Mouse (Mus musculus) embryo, embryonic 9.5 days (tissue): ENCODE measurements at regions not wholly inside any gene's neighbourhood (a gene's known extent, or its start where the extent isn't known, plus 50 kb on each side); places are given as distances from the start of the nearest gene placed in this dataset.

Experiments
- DNase-seq: peaks from one replicate; pipeline ENCODE4 v3.0.0-alpha.2; 2017; ENCODE audit errors: extremely low spot score

GRCm38 (mm10) chr16:15052389-15052923, 146.1 kb downstream of the Efcab1 start:
- DNase-seq, result no peak

GRCm38 (mm10) chr16:15052924-15053793, 146.8 kb downstream of the Efcab1 start:
- peak; percentile 86 for DNase-seq

GRCm38 (mm10) chr16:15053840-15054239, 147.4 kb downstream of the Efcab1 start:
- DNase-seq, result peak; percentile 67

- DNase-seq, result peak; percentile 30
These were observed 148.0 kb downstream of the Efcab1 start for GRCm38 (mm10) chr16:15054306-15055001.

- DNase-seq, result no peak
These were observed 149.3 kb downstream of the Efcab1 start for GRCm38 (mm10) chr16:15055697-15056096.

- DNase-seq, result no peak
These were observed 164.1 kb downstream of the Efcab1 start for GRCm38 (mm10) chr16:15070485-15070960.

DNA sequence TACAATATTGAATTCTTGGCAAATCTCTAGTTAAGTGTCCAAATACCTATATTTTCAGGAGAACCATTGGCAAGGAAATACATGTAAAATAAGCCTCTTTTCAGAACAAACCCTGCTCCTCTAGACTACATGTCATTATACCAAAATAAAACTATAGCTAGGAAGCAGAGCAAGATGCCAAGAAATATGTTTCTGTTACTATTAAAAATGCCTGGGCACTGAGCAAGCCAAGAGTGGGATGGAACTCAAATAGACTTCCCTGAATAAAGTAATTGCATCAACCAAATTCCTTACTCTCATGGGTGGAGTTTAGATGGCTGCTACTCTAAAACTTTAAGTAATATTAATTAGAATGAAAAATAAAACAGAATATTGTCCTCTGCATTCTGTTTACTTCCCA, 168.0 kb downstream of the Efcab1 start:
- DNase-seq, result no peak

DNA sequence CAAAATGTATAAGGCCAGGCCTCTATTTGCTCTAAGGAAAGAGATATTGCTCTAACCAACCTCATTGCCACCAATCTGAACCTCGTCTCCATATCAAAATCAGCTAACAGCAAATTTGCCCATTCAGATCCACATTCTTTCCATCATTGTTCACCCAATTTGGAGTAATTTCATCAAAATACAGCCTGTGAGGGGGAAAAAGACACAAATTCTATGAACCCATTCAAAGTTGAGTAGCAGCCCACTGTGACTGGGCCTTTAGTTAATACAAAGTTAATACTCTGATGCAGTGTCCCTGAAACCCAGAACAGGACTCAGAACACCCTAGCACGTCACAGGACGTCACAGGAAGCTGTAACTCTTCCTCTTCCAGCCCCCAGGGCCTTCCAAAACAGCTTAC, 177.3 kb downstream of the Efcab1 start:
- DNase-seq, result peak; percentile 12

- DNase-seq, result peak; percentile 22
These were observed 177.8 kb downstream of the Efcab1 start for GRCm38 (mm10) chr16:15084147-15084752.

DNA sequence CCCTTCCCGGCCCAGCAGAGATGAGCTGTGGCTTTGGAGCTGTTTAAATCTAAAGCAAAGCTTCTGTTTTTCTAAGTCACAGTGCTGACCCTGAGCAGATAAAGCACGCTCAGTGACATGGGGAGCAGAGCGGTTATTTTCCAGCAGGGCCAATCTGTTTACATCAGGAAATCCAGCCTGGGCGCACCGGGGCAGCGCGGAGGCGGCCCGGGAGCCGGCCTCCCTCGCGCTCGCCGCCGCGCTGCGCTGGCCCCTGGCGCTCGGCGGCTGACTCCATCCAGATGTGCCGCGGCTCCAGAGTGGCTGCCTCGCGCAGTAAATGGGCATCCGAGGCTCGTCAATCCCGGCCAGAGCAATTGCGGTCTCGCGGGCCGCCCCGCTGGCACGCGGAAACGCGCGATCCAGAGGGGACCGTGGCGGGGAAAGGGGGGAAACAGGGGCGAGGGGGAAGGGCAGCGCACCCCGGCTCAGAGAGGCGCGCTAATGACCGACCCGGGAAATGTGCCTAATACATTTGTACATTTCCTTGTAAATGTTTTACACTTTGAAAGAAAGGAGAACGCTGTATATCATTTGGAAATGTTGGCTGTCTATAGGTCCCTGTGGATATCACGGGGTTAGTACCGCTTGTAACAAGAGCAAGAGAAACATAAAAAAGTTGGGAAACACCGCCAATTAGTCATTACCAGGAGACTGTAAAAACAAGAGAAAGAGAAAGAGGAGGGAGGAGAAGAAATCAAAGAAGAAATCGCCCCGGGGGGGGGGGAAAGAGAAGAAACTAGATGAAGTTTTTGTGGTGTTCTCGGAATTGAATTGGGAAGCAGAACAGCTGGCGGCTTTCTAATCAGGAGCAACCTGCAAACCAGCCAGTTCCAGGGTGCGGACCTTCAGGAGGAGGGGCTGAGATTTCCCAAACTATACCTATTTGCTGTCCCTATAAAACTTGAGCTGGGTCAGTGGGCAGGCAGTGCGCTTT, 178.6 kb downstream of the Efcab1 start:
- peak; percentile 77 for DNase-seq

- no peak for DNase-seq
These were observed 180.2 kb downstream of the Efcab1 start for GRCm38 (mm10) chr16:15086556-15086955.

- no peak for DNase-seq
These were observed 197.5 kb downstream of the Efcab1 start for GRCm38 (mm10) chr16:15103938-15104337.

DNA sequence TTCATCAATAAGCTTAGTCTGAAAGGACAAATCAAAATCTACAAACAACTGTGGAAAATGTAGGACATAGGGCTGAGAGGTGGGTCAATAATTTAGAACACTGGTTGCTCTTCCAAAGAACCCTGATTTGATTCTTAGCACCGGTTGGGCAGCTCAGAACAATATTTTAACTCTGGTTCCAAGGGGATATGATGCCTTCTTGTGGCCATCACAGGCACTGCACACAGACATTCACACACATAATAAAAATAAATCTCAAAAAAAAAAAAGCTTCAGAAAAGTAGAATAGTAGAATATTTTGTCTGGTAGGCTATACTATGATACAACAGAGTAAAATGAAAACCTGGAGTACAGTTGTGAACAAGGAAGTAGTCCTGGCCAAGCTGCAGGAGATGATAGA, 200.8 kb downstream of the Efcab1 start:
- DNase-seq, result no peak

DNA sequence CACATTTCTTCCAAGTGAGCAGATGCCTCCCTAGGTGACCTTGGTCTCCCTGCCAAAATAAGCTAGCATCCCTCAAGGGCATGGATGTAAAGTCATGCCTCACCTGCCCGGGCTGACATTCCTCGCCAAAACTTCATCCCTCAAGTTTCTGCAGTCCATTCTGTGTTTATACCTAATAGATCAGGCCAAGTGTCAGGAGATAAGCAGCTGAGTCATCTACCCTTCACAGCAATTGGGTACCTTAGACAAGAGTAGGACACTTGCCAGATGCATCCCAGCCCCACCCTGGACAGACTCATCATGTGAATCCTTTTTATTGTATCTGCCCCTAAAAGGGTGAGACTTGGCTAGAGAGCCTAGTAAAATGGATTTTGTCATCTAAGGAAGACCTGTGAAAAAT, 204.1 kb upstream of the Gm21897 start:
- DNase-seq, result no peak

- DNase-seq, result peak; percentile 7
These were observed 203.2 kb upstream of the Gm21897 start for GRCm38 (mm10) chr16:15113989-15114556.

DNA sequence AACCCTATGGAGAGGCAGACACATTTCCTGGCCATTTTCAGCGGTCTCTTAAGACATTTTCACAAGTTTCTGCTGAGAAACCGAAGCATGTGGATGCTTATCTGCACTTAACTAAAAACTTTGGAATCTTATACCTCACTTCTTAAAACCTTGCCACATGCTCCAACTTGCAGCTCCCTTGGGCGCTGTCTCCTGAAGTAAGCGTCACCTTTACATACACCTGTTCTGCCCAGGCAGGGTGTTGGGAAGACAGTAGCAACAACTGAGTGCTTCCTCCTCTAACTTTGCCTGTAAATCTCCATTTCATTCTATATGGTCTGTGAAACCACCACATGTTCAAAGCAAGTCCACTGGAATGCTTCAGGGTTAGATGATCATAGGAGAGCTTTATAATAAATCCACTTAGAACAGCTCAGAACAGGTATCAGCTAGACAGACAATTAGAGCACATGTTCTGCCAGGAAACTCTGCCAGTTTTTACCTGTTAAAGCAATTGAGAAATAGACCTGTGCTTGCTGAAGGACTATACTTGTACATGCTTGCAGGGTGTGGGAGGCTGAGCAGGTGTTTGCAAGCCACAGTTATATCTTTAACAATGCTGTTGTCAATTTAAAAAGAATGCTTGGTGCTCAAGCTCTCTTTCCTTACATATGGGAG, 202.6 kb upstream of the Gm21897 start:
- no peak for DNase-seq

DNA sequence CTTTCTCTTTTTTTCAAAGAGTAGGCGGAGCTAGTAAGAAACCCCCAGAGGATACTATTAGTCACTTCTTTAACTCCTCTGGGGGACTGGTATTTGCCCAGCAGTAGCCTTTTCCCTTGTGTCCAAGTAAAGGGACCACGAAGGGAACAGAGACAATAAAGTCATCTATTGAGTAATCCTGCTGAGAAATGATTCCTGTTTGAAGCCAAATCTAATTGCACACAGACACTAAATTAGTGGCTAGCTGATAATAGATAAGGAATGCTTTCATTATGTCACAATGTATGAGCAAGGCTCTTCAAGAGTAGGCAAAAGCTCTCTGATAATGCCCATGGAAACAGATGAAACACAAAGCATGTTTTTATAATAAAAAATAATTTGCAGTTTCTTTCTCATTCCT, 201.9 kb upstream of the Gm21897 start:
- DNase-seq, result no peak

DNA sequence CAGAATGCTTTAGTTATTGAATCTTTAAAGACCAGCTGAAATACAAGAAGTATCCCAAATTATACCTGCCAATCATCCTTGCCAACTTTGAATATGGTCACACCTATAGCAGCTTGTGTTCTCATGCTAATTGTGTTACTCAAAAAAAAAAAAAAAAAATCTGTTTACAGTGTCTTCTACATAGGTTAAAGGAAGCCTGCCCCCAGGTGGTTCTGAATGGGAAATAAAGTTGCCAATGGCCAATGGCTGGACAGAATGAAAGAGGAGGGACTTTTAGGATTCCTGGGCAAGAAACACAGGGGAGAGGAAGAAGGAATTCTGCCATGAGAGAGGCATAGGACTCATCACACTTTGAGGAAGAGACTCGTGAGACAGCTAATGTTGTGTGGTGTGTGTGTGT, 197.5 kb upstream of the Gm21897 start:
- DNase-seq, result peak; percentile 10

DNA sequence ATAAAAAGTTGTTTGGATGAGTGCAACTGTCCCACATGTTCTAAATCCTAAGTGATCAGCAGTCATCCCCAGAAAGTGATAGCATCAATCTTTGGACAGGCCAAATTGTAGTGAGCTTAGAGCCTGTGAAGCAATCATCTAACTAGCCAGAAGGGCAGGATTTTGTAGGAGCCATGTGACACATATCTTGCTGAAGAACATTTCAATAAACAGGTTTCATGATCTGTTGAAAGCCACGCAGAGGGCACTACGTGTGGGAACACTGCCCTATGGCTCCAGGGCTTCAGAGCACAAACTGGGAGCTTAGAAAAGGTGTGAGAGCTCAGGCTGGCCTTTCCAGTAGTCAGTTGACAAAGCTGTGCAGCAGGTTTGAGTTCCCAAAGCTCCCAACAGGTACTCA, 188.3 kb upstream of the Gm21897 start:
- DNase-seq, result no peak

GRCm38 (mm10) chr16:15129806-15130205, 187.5 kb upstream of the Gm21897 start:
- DNase-seq, result no peak
